Mouse (Mus musculus) kidney, adult 18-20 months (tissue): ENCODE measurements around the gene G430095P16Rik.

Source experiments
- DNase-seq: peaks from one replicate; pipeline ENCODE4 v3.0.0; 2021

G430095P16Rik gene

DNA sequence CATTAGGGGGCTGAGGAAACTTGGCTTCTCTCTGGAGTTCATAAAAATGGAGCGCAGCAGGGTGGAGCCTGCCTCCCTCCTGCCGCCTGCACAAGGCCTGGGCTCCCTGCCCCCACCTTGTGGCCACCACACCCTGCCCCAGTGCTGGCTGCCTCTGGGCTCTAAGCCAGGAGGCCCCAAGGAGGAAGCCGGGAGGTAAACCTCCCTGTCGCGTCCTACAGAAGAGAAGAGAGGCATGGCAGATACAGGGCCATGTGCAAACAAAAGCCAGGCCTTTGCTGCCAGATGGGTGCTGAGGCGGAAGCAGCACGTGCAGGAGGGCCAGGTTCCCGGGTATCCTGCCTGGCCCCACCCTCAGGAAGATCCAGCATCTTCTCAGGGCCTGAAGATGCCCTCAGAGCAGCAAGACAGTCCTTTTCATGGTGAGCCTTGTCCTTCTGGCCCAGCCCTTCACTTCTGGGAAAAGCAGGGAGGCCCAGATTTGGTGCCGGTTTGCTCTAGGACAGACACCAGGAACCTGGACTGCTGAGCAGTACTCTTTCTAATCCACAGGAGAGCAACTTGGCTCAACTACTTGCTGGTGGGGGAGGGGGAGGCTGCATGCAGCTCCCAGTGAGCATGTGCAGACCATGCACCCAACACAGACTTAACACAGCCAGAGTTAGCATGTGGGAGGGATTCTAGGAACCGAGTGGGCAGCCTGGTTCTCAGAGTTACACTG, at the start of gene G430095P16Rik:
Gene G430095P16Rik (plus strand): TSS at position 158 of the 721 bp plus-strand sequence.
- peak; percentile 67 for DNase-seq

DNA sequence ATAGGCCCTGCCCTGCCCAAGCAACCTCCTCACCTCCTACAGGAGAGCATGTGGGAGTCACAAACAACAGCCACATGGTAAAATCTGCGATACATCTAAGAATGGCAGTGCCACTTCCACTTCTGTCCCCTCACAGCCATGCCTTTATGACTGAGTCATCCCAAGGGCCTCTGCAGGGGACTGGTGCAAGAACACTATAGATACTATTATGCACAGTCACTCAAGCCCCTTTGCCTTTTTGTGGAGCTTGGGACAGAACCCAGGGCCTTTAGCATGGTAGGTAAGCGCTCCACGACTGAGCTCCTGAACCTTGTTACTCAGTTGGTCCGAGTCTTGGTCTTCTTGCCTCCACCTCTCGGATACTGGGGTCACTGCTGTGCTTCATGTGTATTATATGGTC, 45.5 kb upstream of the G430095P16Rik start:
- no peak for DNase-seq

DNA sequence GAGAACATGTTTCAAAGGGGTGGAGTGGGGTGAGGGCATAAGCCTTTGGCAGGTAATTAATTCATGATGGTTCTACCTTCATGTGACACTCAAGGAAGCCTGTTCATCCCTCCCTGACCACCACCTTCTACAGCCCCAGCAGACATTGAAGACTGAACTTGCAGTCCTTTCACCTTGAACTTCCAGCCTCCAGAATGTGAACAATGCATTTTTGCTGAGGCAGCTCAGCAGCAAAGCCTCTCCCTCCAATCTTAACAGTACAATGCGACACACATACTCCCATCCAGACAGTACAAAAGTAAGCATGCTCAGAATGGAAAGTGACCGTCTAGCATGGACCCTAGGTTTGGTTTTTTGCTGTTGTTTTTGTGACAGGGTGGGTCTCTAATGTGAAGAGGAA, 41.3 kb upstream of the G430095P16Rik start:
- no peak for DNase-seq

DNA sequence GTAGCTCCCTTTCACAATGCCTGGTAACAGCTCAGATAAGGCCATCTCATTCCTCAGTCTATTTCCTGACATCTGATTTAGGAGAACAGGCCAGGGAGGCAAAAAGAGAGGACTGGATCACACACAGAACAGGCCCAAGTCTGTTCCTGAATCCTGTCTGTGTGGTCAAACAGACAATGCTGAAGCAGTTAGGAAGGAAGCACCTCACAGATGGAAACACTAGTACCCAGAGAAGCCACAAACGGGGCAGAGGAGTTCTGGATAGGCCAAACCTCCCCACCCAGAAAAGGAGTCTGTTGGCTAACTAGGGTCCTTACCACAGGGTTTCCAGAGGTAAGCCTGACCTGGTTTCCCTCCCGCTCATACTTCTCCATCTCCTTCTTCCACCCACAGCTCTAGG, 40.5 kb upstream of the G430095P16Rik start:
- DNase-seq = no peak

DNA sequence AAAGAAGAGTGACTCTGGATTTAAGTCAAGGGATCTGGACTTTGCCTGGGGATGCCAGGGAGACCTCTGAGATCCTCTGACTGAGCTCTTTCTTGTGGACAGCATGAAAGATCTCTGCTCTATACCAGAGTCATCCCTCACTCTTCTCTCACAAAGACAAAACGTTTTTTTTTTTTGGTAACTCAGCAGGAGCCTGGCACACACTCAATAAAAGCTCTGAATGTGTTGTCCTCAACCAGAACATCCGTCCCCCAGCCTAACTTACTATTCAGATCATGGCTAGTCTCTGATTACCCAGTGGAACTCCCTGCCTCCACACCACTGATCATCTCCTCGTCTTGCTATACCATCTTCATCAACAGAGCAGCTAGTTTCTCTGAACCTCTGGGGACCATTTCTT, 38.3 kb upstream of the G430095P16Rik start:
- DNase-seq = no peak

DNA sequence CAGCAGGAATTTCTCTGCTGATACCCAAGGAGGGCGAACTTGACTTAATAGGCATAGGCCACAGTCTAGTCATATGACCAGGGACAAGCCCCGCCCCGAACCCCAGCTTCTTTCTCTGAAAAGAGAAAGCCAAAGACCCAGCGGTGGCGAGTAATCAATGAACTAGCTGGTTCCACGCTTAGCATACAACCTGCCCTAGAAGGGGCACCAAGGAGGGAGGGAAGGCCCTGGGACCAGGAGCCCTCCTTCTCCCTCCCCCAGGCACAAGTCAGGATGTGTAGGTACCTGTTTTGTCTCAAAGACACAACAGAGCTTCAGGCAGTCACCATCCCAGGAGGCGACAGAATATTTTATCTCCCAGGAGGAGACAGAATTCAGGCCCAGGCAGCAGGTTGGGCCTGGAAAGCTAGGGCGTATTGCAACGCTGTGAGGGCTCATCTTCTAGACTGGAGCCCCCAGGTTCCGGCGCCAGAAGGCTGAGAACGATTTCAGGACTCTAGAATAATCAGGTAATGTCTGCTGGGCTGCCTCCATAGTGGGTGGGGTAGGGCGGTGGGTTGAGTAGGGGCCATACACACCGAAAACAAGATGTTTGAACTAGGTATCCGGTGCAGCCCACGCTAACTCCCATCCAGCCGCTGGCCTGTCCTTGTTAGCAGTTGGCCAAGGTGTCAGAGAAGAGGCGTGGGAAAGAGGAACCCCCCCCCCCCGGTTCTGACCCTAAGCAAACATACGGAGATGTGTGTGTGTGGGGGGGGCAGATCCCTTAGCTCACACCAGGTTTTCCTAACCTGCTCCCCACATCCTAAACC, 36.4 kb upstream of the G430095P16Rik start, which contains the start of gene Trmt1:
Gene Trmt1 (plus strand): TSS at position 117 of the 812 bp plus-strand sequence.
- DNase-seq = peak; percentile 50

DNA sequence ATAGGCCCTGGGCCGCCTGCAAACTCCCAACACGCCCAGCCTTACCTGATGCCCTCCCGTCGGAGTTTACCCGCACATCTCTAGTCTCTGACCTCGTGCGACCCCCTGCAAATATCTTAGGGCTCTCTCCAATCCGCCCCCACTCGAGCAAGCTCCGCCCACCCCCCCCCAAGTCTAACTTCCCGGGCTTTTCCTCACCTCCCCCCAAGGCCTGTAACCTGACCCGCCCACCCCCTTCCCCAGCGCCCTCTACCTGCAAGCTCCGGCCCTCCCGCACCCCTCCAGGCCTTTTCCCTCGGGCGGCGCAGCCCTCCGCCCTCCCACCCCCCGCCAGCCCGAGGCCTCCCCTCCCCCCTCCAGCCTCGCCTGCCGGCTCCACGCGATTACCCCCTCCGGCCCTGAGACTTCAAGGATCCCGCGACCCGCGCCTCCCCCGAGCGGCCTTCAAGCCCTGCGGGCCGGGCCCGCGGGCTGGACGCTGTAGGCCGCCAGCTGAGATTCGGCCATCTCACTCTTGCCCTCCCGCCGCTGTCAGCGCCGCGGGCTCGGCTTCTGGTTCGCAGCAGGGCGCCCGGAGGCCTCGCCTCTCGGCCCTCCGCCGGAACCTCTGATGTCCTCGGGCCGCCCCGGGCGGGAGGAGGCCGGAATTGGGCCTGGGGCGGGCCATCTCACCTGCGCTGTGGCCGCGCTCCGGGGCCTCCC, 35.7 kb upstream of the G430095P16Rik start:
- peak; percentile 26 for DNase-seq

DNA sequence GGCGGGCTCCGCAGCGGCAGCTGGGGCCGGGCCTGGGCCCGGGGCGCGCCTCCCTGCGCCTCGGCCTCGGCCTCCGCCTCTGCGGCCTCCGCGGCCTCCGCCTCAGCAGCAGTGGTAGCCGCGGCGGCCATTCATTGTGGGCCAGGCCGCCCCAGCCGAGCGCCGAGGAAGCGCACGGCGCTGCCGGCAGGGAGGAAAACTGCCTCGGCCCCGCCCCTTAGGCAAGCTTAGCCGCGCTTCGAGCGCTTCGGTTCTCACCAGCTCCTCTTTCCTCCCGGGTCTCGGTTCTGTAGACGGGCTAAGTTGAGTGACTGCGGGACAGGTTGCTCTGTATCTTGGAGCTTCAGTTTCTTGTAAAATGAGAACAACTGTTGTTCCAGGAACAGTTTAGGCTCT, 35.1 kb upstream of the G430095P16Rik start, which contains the start of gene Nacc1:
Gene Nacc1 (minus strand): TSS at position 158 of the 396 bp plus-strand sequence.
- peak; percentile 90 for DNase-seq

DNA sequence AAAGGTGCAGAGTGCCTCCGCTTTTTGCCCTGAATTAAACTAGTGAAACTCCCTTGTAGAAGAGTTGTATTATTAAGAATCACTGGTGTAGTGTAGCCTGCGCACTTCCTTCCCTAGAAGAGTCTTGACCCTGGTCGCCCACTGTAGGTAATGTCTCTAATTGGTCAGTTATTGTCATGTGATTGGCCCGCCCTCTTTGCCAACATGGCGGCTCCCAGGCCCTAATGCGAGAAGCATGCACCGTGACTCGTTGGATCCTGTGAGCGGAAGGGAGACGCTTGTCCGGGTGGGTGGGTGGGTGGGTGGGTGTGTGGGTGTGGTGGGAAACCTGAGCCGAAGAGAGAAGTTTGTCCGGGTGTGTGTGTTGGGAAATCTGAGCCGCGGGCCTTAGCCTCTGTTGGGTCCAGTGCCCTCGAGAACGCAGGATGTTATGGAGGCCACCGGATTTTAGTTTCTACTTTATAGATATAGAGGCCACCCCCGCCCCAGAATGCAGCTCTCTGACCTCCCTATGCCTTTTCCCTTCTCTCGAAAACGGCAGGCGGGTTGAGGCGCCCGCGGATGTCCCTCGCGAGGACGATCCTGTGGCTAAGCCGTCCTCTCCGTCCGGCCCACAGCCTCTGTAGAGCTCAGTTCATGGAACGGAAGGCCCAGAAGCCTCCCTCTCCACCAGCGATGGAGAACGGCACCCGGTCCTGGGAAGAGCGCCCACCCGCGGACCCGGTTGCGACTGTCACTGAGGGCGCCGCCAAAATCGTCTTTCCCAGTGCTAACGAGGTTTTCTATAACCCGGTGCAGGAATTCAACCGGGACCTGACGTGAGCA, 33.5 kb upstream of the G430095P16Rik start:
- peak; percentile 94 for DNase-seq

DNA sequence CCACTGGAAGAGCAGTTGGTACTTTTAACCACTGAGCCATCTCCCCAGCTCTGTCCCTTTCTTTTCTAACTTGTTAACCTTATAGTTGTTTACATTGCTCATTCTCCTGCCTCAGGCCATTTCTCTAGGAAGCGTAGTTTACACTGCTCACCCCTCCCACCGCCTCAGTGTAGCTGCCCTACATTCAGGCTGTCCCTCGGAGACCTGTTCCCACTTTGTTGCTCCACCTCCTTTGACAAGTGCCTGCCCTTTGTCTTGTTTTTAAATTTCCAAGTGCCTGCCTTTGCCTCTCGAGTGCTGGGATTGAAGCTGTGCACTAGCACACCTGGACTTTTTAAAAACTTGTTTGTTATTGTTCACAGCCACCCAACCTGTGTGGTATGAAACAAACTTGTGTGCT, 29.5 kb upstream of the G430095P16Rik start:
- no peak for DNase-seq

DNA sequence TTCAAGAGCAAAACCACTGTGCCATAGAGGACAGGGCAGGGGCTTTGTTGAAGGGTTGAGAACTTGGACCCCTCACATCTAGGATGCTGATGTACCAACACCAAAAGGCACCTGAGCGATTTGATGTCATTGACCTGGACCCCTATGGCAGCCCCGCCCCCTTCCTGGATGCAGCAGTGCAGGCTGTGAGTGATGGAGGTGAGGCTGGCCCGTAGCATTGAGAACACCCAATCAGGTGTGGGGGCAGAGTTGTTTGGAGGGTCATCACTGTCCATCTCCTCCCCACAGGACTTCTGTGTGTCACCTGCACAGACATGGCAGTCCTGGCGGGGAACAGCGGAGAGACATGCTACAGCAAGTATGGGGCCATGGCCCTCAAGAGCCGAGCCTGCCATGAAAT, 27.7 kb upstream of the G430095P16Rik start:
- DNase-seq = no peak

DNA sequence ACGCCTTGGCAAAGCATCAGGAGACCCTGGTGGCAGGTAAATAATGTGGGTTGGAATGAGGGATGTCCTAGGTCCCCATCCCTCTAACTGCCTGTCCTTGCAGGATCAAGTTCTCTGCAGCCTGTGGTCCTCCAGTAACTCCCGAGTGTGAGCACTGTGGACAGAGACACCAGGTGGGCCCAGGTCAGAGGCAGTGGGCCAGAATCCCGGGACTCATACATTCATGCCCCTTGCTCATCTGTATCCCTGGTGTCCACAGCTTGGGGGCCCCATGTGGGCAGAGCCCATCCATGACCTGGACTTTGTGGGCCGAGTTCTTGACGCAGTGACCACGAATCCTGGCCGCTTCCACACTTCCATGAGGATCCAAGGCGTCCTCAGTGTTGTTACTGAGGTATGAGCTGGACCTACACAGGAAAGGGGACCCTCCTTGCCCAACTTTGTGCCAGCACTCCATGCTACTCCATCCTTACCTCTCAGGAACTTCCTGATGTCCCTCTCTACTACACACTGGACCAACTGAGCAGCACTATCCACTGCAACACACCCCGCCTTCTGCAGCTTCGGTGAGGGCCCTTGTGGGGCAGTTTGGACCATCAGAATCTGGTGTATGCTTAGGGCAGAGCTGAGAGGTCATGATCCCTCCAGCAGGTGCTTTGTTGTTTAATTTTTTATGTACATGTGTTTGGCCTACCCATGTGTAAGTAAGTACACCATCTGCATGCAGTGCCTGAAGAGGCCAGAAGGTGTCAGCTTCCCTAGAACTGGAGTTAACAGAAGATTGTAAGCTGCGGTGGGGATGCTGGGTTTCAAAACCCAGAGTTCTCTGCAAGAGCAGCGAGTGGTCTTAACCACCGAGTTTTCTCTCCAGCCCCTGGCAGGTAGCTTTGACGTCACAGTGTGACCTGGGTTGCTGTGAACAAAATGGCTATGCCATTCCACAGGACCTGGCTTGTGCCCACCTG, 25.4 kb upstream of the G430095P16Rik start:
- no peak for DNase-seq

DNA sequence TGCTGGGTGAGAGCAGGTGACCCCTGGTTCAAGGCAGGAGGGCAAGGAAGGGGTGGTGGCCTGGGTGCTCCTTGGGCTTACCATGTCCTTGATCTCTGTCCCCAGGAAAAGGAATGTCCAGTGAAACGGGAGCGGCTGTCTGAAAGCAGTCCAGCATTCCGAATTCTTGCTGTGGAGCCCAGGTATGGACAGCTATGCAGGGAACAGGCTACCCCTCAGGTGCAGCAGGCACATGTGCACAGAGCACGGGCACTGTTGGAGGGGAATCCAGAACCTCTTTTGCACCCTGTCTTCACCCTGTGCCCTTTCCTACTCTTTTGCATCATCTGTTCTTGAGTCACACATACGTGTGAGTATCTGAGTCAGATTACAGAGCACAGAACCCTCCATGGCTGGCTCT, 24.5 kb upstream of the G430095P16Rik start:
- no peak for DNase-seq

DNA sequence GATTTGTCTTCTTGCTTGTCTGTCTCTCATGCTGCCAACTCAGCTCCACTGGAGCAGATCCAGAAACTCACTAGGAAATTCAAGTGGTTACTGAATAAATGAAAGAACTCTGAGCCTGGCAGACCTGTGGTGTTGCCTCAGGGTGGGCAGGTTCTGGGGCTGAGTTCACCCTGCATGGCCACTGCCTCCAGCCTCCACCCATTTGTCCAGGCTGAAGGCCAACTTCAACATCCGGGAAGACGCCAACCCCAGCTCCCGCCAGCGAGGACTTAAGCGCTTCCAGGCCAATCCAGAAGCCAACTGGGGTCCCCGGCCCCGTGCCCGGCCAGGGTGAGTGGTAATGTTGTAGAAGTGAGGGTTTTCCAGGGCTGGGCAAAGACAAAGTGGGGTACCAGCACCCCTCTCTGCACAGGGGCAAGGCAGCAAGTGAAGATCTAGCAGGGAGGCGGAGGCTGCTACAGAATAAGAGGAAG, 23.8 kb upstream of the G430095P16Rik start:
- peak; percentile 70 for DNase-seq

DNA sequence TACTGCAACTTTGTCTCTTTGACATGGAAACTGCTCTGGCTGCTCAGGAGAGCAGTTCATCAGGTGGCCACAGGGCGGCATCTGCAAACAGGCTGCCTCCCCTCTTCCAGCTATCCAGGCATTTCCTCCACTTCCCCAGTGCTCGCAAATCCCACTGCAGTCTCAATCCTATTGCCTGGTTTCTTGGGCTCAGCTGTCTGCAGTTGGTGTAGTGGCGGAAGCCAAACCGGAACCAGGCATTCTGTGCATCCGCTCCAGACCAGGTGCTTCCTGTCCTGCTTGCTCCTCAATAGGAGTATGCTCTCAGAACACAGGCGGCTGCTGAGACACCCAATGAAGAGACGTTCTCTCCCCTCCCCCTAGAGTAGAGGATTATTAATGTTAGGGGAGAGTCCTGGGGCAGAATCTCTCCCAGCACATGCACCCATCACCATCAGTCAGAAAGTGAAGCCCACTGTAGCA, 22.9 kb upstream of the G430095P16Rik start:
- DNase-seq = peak; percentile 68

DNA sequence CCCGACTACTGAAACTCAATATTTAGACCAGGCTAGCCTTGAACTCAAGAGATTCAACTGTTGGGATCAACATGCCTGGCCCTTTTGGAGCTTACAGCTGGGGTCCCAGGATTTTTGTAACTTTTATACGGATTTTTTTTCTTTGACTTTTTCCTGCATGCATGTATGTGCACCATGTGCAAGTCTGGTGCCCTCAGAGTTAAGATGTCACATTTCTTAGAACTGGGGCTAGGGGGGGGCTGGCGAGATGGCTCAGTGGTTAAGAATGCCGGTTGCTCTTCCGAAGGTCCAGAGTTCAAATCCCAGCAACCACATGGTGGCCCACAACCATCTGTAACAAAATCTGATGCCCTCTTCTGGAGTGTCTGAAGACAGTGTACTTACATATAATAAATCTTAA, 22.3 kb upstream of the G430095P16Rik start:
- DNase-seq = no peak

DNA sequence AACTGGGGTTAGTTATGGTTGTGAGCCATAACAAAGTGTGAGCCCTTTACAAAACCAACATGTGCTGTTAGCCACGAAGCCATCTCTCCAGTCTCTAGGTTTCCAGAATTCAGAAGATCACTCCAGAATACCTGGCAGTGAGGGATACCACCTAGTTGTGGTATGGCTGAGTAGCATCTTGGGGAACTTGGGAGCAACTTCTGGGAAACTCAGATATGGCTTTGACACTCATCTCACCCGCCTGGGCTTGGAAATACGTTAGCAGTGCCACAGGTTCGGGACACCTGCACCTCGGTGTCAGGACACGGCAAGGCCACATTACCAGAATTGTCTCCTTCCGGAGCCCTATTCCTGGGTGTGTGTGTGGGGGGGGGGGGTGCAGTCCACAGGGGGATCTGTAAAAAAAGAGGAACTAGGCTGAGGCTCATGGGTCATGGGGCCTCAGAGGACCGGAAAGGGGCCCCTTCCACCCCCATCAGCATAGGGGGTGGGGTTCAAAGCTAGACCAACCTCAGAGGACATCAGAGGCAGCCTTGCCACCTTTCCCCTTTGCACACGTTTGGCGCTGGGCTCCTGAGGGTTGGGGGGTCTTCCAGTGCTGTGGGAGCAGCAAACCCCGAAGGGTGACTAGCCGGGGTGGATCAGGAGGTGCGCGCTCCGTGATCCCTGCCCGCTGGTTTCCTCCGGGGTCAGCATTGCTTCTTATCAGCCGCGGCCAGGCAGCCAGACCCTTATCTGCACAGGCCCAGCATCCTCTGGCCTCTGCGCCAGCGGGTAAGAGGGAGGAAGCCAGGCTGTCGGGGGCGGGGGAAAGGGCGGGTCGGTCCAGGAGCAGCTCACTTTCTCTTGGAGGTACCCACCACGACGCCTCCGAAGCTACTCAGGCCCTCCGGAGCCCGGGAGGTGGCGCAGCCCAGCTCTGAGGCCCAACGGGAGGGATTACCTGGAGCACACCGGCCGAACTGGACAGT, 21.6 kb upstream of the G430095P16Rik start, which contains the start of gene Lyl1:
Gene Lyl1 (plus strand): TSS at position 517 of the 971 bp plus-strand sequence.
- peak; percentile 64 for DNase-seq

DNA sequence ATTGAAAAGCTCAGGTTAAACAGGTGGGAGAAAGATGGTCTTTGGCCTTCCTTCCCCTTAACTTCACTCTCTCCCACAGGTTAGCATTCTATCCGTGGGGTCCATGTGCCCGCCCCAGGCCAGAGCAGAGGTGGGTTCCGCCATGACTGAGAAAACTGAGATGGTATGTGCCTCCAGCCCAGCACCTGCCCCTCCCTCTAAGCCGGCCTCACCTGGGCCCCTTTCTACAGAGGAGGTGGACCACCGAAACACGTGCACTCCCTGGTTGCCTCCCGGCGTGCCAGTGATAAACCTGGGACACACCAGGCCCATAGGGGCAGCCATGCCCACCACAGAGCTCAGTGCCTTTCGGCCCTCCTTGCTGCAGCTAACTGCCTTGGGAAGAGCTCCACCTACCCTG, 20.2 kb upstream of the G430095P16Rik start:
- no peak for DNase-seq

DNA sequence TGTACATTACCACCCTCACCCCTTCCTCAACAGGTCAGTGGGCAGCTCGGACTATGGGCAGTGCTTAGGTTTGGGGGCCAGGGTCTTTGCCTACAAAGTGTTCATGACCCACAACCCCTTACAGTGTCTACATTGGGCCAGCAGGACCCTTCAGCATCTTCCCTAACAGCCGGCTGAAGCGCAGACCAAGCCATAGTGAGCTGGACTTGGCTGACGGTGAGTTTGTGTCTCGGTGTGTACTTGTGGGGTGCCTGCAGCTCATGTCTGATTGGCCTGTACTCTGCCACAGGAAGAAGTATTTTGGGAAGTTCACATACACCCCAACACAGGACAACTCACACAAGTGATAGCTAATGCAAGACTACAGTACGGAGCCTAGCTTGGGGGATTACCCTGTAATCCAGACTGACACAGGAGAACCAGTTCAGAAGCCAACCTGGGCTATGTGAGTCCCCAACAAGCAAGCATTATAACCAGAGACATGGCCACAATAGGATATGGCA, 19.8 kb upstream of the G430095P16Rik start:
- DNase-seq = no peak
